Mouse (Mus musculus) lung, embryonic 14.5 days (tissue): ENCODE data around the gene Radil. TPM values are rescaled to one million over a fixed set of nuclear protein-coding genes. Genes with fewer than 3 reads are reported as not detected.
A peak's percentile ranks its signal among the peaks of the same experiment; 100 is the strongest.

Experiments
- ATAC-seq: fragments of 200-750 bp; cut with Nextera tagmentation; 2 replicates; pipeline ENCODE4 v1.8.0; 2017; ENCODE audit warnings: mild to moderate bottlenecking, moderate TSS enrichment, moderate library complexity; ENCODE audit not compliant: insufficient read depth
- DNase-seq: peaks from one replicate; pipeline ENCODE4 v3.0.0-alpha.2; 2015
- H3K27ac ChIP-seq: fragments of 300-500 bp; sonication (generic); 2 replicates; pipeline ENCODE4 v1.5.1; 2014; ENCODE audit warnings: low read depth, mild to moderate bottlenecking, moderate library complexity
- H3K27me3 ChIP-seq: fragments of 300-500 bp; sonication (generic); 2 replicates; pipeline ENCODE4 v1.6.1; 2014; ENCODE audit warnings: low read length, control low read depth; ENCODE audit not compliant: insufficient read depth
- H3K36me3 ChIP-seq: fragments of 300-500 bp; sonication (generic); 2 replicates; pipeline ENCODE4 v1.6.1; 2014; ENCODE audit warnings: control low read depth; ENCODE audit not compliant: insufficient read depth
- H3K4me1 ChIP-seq: fragments of 300-500 bp; sonication (generic); 2 replicates; pipeline ENCODE4 v1.6.1; 2014; ENCODE audit warnings: antibody characterized with exemption, control low read depth; ENCODE audit not compliant: insufficient read depth
- H3K4me2 ChIP-seq: fragments of 300-500 bp; sonication (generic); 2 replicates; pipeline ENCODE4 v1.6.1; 2014; ENCODE audit warnings: mild to moderate bottlenecking
- H3K4me3 ChIP-seq: fragments of 300-500 bp; sonication (generic); 2 replicates; pipeline ENCODE4 v1.5.1; 2014; ENCODE audit warnings: low read depth, low read length
- H3K9ac ChIP-seq: fragments of 300-500 bp; sonication (generic); 2 replicates; pipeline ENCODE4 v1.6.1; 2014
- H3K9me3 ChIP-seq: fragments of 300-500 bp; sonication (generic); 2 replicates; pipeline ENCODE4 v1.6.1; 2016; ENCODE audit warnings: low read depth, low read length, control low read depth
- CTCF ChIP-seq: IDR thresholded peaks from 2 replicates; pipeline ENCODE4 v1.5.1; 2016; ENCODE audit warnings: antibody characterized with exemption, low read depth
- WGBS: fragments of 180-500 bp; shearing (Covaris S2); extraction: QIAGEN DNeasy Blood & Tissue Kit; methylation state at CpG from one replicate; pipeline ENCODE4 v1.1.7; 2014; 5-methylcytosine and 5-hydroxymethylcytosine counted together
- polyA plus RNA-seq: library from polyadenylated mRNA; unstranded; fragments of >200 nt; fragmentation: Nextera tagmentation; extraction: Ambion mirVana; gene quantifications from 2 replicates; pipeline ENCODE4 v1.2.1, GENCODE M21; 2014

Radil gene
- polyA plus RNA-seq, 1 experiment from 2014 or later, result 2.6 TPM

DNA sequence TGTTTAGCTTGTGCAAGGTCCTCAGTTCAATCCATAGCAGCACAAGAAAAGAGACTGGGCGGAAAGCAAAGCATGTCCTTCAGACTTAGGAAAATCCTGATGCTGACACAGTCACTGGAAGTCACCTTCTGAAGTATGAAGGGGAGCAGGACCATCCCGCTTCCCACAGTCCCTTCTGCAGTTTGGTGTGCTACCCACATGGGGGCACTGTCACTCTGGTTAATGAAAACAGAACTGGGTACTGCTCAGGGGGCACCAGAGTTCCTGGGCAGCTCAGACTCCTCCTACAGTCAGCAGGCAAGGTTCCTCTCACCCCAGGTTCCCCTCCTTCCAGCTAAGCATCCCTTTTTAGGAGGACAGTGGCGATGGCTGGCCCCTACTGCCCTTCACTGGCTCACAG, 51.9 kb downstream of the Radil start:
- no peak overlapping the region for H3K27ac ChIP-seq
- H3K9ac ChIP-seq, result no peak overlapping the region
- ATAC-seq (no peak), DNase-seq (peak; percentile 74)
- H3K4me1 ChIP-seq, result no peaks in the 10 kb centered on the region
- TF ChIP-seq CTCF, result peak; percentile 79
- H3K36me3 ChIP-seq, result no peaks in the 10 kb centered on the region
- H3K4me3 ChIP-seq, result no peak overlapping the region
- no peak overlapping the region for H3K4me2 ChIP-seq
- H3K27me3 ChIP-seq, result no peaks in the 10 kb centered on the region
- H3K9me3 ChIP-seq, result no peaks in the 10 kb centered on the region
- WGBS, result 46% methylated on average over 3 of the region's 3 CpGs

DNA sequence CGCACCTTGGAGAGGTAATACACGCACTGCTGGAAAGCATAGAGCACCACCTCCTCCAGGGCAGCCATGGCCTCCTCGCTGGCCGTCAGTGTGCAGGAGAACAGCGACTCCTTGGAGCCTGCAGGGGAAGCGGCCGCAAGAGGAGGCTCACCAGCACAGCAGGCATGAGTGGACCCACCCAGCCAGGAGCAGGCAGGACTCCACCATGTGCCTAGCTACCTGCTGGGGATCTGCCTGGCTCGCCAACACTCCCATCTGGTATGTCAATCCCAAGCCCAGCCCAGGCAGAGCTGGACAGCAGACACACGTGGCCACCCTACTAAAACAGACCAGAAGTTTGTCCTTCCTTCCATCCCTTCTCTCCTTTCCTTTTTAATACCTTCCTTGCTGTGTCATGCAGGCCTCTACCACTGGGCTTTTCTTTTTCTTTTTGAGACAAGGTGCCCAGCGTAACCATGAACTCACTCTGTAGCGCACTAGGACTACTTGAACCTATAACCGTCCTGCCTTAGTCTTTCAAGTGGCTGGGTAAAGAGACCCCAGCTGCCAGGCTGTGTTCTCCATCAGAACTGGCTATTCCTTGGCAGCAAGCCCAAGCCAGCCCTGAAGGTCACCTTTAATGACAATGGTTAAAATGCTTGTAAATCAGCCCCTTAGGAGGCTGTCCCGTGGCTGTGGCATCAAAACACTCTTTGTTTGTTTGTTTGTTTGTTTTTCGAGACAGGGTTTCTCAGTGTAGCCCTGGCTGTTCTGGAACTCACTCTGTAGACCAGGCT, 55.4 kb downstream of the Radil start:
- 44% methylated on average over 14 of the region's 14 CpGs for WGBS
- ATAC-seq, result no peak

DNA sequence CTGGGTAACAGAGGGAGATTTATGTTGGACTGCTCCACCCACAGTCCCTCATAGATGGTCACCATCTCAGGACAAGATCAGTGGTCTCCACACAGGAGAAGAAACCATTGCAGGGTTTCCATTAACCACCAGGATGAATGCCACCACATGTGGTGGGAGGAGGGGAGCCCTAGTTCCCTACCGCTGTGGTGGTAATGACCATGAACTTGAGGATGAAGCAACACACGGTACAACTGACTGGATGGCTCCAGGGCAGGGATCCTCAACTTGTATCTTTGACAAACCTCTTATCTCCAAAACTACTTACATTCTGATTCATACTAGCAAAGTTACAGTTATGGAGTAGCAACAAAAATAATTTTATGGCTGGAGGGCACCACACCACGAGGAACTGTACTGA, 57.6 kb downstream of the Radil start:
- no peak for TF ChIP-seq CTCF
- 74% methylated on average over 3 of the region's 3 CpGs for WGBS
- ATAC-seq, result no peak

More for the DNA sequence above, 55.4 kb downstream of the Radil start:
- no peak for DNase-seq
- no peak overlapping the region for H3K9ac ChIP-seq
- no peaks in the 10 kb centered on the region for H3K27me3 ChIP-seq
- no peak overlapping the region for H3K4me2 ChIP-seq
- no peaks in the 10 kb centered on the region for H3K4me1 ChIP-seq
- H3K9me3 ChIP-seq, result no peaks in the 10 kb centered on the region
- no peak overlapping the region for H3K4me3 ChIP-seq
- H3K36me3 ChIP-seq, result no peaks in the 10 kb centered on the region
- no peak overlapping the region for H3K27ac ChIP-seq
- TF ChIP-seq CTCF, result no peak

DNA sequence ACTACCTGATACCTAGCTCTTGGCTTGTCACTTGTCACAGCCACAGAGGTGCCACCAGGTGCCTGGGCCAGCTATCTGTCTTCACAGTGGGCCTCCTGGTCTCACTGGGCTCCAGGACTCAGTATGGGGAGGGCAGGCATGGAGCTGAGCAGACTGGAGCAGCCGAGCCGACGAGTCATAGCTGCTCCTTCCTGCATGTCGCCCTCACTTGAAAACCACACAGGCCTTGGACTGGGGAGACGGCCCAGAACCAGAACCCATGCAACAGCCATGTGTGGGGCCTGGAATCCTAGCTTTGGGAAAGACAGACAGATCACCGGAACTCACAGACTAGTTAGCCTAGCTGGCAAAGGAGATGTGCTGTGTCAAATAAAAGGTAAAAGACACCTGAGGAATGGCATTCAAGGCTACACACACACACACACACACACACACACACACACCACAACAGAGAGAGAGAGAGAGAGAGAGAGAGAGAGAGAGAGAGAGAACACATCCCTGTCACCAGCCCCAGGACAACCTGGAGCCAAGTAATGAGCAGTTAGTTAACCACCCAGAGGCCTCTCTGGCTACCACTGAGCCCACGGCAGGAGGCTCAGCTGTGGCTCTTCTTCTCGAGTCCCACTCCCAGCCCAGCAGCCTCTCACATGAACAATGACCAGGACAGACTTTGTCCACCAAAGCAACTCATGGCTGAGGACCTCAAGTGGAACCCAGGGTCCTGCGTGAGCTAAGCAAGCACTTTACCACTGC, 60.8 kb downstream of the Radil start:
- WGBS, result 62% methylated on average over 9 of the region's 9 CpGs
- no peaks in the 10 kb centered on the region for H3K9me3 ChIP-seq
- no peaks in the 10 kb centered on the region for H3K4me1 ChIP-seq
- no peak overlapping the region for H3K4me3 ChIP-seq
- H3K36me3 ChIP-seq, result no peaks in the 10 kb centered on the region
- ATAC-seq (no peak), DNase-seq (no peak)
- no peak overlapping the region for H3K27ac ChIP-seq
- H3K9ac ChIP-seq, result no peak overlapping the region
- TF ChIP-seq CTCF, result no peak
- H3K27me3 ChIP-seq, result no peaks in the 10 kb centered on the region
- no peak overlapping the region for H3K4me2 ChIP-seq

More for the DNA sequence above, 57.6 kb downstream of the Radil start:
- Histone ChIP-seq H3K4me3 (no peak overlapping the region), H3K27ac (no peak overlapping the region), H3K27me3 (no peaks in the 10 kb centered on the region), H3K9me3 (no peaks in the 10 kb centered on the region), H3K9ac (no peak overlapping the region), H3K4me2 (no peak overlapping the region), H3K4me1 (no peaks in the 10 kb centered on the region), H3K36me3 (no peaks in the 10 kb centered on the region)
- DNase-seq, result no peak

DNA sequence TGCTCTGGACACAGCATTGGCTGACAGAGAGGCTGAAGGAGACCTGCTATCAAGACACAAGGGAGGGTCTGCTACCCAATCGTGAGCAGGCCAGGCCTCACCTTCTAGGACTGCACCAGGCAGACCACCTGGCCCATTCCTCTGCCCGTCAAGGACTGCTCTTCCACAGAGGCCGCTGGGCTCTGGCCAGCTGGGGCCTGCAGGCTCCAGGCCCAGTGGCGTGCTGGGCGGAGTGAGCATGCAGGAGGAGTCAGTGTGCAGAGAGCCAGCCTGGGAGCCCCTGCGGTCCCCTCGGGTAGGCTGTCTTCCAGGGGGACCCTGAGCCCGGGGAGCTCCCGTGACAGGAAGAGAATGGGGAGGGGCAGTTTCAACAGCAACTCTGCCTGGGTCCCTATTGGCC, 64.2 kb downstream of the Radil start:
- ATAC-seq, result peak; percentile 44; the same call in 1 of the 2 replicates
- no peaks in the 10 kb centered on the region for H3K27me3 ChIP-seq
- no peaks in the 10 kb centered on the region for H3K4me1 ChIP-seq
- H3K9me3 ChIP-seq, result no peaks in the 10 kb centered on the region
- H3K9ac ChIP-seq, result no peak overlapping the region
- no peak overlapping the region for H3K4me2 ChIP-seq
- no peak overlapping the region for H3K27ac ChIP-seq
- no peak overlapping the region for H3K4me3 ChIP-seq
- DNase-seq, result no peak
- 54% methylated on average over 9 of the region's 9 CpGs for WGBS
- no peak for TF ChIP-seq CTCF
- no peaks in the 10 kb centered on the region for H3K36me3 ChIP-seq

DNA sequence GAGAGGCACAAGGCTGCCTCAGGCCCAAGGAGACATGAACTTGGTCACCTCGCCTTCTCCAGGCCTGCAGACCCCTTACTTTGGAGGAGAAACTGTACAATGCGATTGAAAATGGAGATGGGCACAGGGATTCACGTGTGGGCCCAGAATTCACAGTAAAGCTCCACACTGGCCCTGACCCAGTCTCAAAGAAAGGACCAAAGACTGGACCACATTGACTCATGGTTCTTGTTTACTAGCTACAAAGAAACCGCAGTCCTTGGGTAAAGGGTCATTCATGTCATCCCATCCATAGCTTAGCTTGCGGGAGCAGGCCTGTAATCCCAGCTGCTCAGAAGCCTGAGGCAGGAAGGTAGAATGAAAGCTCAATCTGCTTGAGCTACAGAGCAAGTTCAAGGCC, 67.3 kb downstream of the Radil start:
- DNase-seq (no peak), ATAC-seq (no peak)
- Histone ChIP-seq H3K36me3 (no peaks in the 10 kb centered on the region), H3K27me3 (no peaks in the 10 kb centered on the region), H3K27ac (no peak overlapping the region), H3K4me2 (no peak overlapping the region), H3K4me3 (no peak overlapping the region), H3K9ac (no peak overlapping the region), H3K9me3 (no peaks in the 10 kb centered on the region), H3K4me1 (no peaks in the 10 kb centered on the region)
- 89% methylated on average over 5 of the region's 5 CpGs for WGBS
- no peak for TF ChIP-seq CTCF

DNA sequence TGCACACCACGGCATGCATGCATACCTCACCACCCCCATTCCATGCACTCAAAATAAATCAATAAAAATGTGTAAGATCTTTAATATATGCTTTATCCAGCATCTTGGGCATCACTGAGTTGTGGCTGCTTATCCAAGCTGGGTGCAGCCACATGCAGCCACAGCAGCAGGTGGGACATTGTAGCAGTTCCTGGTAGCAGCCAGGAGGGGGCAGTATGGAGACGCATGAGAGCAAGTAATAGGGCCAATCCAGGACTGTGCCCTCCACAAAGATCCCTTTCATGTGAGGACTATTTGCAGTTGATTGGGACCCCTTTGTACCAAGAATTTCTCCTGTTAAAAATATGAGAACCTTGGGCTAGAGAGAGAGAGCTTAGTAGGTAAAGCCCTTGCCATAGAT, 68.4 kb downstream of the Radil start:
- H3K4me2 ChIP-seq, result no peak overlapping the region

More for the DNA sequence above, 68.4 kb downstream of the Radil start:
- Histone ChIP-seq H3K9me3 (no peaks in the 10 kb centered on the region), H3K4me1 (no peaks in the 10 kb centered on the region), H3K36me3 (no peaks in the 10 kb centered on the region), H3K27ac (no peak overlapping the region), H3K27me3 (no peaks in the 10 kb centered on the region), H3K9ac (no peak overlapping the region), H3K4me3 (no peak overlapping the region)
- TF ChIP-seq CTCF, result peak; percentile 55; the same call in 1 of the 2 replicates
- WGBS, result 53% methylated on average over 2 of the region's 2 CpGs
- ATAC-seq (no peak), DNase-seq (peak; percentile 27)
